Mouse (Mus musculus): ENCODE results near the gene 1700018B08Rik.

The 1700018B08Rik gene

DNA sequence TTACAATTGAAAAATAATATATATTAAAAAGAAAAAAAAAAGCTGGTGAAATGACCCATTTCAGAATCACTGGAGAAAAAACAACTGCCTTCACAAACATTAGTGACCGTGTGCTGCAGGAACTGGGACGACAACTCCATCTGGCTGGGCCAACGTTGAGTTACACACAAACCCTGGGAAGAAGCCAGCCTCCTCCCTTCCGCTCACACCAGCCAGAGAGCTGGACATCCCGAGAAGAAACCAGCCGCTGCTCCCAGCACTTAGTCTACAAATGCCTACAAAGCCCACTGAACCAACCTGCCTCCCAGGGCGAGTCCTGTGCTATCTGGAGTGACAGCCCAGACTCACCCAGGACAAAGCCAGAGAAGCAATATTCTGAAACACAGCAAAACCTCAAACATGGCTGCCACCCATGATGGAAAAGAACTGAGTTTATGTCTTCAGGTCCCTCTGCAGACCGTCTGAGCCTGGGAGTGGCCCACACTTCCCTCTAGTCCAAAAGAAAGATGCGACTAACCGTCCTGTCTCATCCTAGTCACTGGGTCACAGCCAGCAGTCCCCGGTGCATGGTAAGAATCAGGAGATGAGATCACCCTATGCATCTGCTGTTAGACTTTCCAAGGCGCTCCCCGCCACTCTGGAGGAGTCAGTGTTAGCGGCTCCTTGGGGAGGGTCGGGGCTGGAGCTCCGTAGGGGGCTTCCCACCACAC lies 17.7 kb upstream of the 1700018B08Rik start:
- DNase-seq: peak in 1 of 2 experiments; percentile 38

DNA sequence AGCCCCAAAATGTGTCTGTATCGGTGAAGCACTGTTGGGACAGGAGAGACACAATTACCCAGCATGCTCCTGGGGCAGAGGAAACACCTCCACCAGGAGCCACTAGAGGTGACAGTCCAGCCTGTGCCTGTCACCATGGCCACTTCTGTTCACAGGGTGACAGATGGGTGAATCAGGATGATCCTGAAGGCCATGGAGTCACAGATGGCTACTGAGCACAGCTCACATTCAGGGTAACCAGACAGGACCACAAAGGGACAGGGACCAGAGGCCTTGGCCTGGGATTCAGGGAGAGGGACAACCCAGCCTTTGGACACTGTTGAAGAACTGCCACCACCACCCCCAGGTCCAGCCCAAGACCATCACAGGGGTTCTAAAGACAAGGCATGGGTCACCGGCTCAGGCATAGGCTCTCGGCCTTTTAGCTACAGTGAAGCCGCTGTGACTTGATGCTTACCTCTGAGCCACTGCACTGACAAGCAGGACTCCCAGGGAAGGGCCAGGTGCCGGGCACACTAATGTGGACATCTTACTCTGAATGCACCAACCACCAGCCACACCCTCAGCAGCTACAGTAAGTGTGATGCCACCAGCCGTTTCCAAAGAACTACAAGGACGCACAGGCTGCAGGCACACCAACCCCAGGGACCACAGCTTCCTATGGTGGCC lies 16.4 kb upstream of the 1700018B08Rik start:
- no peak for DNase-seq

DNA sequence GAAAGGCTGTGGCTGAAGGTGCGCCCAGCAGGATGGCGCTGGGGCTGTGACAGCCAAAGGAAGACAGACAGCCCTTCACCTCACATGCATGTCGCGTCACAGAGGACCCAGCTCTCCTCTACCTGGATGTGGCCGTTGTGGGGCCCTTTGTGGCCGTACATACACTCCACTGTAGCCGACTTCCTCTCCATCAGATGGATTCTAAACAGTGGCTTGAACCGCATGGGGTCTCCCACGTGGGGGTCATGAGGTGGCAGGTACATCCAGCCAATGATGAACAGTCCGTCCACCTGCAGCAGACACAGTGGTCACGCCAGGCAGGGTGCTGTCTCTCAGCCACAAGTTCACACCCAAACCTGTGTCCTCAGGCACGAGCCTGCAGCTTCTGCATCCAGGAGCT lies 15.7 kb upstream of the 1700018B08Rik start:
- no peak for DNase-seq

- DNase-seq: no peak
Measured at GRCm38 (mm10) chr8:121558538-121558937, 14.4 kb upstream of the 1700018B08Rik start.

GRCm38 (mm10) chr8:121557746-121558145 lies 13.6 kb upstream of the 1700018B08Rik start:
- no peak for DNase-seq

DNA sequence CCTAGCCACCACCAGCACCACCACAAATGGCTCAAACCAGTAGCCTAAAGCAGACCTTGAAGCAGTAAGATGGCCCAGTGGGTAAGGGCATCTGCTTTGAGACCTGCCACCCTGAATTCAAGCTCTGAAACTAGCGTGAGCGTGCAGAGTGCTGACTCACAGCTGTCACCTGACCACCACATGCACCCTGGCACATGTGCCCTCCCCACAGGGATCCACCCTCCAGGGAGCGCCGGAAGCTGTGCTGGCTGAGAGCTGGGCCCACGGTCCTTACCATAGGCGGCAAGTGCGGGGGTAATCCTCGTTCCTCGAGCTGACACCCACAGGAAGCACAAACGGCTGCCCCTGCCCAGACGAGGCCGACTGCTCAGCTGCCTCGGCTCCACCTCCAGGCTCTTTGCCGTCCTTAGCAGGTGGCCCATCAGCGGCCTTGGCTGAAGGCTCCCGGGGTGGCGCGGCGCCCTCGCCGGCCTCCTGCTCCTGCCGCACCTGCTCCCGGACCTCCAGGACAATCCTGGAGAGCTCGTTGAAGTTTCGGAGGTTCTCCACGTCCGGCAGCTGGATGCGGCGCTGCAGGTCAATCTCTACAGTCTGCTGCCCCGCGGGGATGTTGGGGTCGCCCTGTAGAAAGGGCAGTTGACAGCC lies 9.8 kb upstream of the 1700018B08Rik start:
- DNase-seq: no peak

- DNase-seq: no peak
Measured at GRCm38 (mm10) chr8:121552506-121552905, 8.4 kb upstream of the 1700018B08Rik start.

DNA sequence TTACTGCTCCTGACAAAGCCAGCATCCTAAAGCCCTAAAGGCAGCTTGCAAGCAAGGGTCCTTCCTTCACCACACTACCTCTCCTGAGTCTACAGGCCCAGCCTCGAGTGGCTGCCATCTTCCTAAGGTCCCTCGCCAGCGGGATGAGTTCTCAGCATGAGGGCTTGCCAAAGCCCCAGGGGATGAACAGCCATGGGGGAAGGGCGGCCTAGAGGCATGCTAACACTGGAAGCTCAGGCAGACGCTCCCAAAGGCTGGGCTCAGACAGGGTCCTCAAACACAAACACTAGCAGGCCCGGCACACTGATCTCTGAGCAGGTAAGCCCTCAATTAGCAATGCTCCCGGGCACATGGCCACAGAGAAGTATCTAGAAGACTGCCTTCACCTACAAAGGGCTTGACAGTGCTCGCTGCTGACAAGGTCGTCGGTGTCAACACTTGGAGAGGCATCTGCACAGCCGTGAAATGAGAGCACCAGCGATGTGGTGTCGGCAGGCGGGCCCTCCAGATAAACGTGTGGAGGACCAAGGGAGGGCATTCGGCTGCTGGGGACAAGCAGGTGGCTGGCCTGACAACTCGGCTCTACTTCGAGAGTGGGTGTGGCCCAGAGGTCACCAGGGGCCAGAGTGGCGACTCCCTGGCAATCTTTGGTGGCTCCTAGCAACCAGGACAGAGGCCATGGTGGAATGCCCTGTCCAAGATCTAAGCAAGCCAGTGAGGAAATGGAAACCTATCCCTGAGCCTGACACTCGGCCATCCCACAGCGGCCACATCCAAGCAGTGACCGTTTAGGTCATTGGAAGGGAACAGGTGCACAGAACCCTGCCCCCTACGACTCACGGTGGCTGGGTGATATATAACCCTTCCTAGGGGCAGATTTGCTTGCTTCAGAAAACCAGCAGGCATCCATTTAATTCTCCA lies 7.2 kb upstream of the 1700018B08Rik start:
- no peak for DNase-seq

GRCm38 (mm10) chr8:121550056-121550455 lies 5.9 kb upstream of the 1700018B08Rik start:
- no peak for DNase-seq

GRCm38 (mm10) chr8:121547132-121547531 lies 3.0 kb upstream of the 1700018B08Rik start:
- peak; percentile 67 to 87 for DNase-seq

- DNase-seq: no peak
Measured at GRCm38 (mm10) chr8:121544936-121545335, 816 bp upstream of the 1700018B08Rik start.

- no peak for DNase-seq
Measured at GRCm38 (mm10) chr8:121542901-121543300, 1.2 kb downstream of the 1700018B08Rik start.

- no peak for DNase-seq
Measured at GRCm38 (mm10) chr8:121541862-121542261, 2.3 kb downstream of the 1700018B08Rik start.

DNA sequence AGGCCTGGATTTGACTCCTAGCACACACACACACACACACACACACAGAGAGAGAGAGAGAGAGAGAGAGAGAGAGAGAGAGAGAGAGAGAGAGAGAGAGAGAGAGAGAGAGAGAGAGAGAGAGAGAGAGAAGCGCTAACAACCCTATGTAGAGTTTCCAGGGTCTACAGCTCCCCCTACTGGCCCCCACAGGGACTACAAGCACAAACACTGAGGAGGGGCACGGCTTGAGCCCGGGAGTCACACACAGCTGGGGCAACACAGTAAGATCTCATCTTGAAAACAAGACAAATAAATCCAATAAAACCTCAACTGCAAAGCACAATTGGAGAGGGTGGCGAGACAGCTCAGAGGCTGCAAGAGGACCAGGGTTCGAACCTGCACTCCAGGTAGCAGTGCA lies 11.7 kb downstream of the 1700018B08Rik start:
- peak; percentile 21 to 61 for DNase-seq

DNA sequence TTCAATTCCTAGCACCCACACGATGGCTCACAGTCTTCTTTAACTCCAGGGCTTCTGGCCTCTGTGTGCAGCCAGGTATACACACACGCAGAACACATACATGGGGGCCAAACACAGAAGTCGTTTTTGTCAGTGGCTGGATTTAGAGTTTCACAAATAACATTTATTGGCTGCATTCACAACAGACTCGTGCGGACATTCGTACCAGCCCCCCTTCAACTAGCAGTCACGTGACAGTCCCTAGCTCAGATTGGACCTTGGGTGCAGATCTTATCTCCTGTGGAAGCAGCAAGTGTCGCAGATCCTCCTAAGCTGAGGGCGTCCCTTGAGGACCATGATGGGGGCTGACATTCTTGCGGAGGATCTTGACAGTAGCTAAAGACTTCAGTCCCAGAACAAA lies 13.5 kb downstream of the 1700018B08Rik start:
- DNase-seq: no peak

- DNase-seq: peak in 1 of 2 experiments; percentile 47
Measured at GRCm38 (mm10) chr8:121528790-121529189, 15.3 kb downstream of the 1700018B08Rik start.

DNA sequence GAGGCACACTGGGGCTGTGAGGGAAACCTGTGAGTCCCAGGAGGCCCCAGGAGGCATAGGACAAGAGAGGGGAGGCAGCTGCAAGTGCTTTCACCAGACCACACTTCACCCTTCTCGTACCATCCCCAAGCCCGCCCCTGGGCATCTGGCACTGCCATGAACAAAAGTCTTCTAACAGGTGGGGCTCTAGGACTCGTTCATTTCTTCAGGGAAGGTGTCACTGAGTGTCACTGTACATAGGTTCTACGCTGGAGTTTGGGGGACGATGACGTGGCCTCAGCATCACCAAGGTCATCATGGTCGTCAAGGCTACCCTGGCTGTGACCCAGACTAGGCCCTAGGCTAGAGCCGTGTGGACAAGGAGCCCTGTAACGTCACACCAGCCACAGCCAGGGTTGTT lies 16.4 kb downstream of the 1700018B08Rik start:
- no peak for DNase-seq

- no peak for DNase-seq
Measured at GRCm38 (mm10) chr8:121526811-121527550, 17.1 kb downstream of the 1700018B08Rik start.

GRCm38 (mm10) chr8:121525111-121525818 lies 18.9 kb downstream of the 1700018B08Rik start:
- DNase-seq: peak in 1 of 2 experiments; percentile 26

GRCm38 (mm10) chr8:121513429-121513828 lies 30.7 kb downstream of the 1700018B08Rik start:
- DNase-seq: peak; percentile 77 to 93

DNA sequence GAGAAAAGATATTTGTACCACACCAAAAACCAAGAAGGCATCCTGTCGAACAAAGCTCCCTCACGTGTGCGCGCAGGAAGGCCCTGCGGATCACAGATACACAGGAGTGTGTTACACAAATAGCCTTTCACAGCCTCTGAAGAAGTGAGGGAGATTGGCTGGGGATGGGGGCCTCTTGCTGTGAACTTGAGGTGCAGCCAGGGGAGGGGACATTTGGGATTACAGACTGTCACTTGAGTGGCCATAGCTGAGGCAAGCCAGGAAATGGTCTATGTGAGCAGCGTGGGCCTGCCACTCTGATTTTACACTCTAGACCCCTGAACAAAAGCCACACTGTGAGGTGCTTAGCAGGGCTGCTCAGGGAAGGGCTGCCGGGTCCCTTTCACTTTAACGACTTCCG lies 32.4 kb downstream of the 1700018B08Rik start:
- no peak for DNase-seq
